Mouse (Mus musculus) G1E-ER4 (cell line): ENCODE results near the gene Pml. TPM values are rescaled to one million over a fixed set of nuclear protein-coding genes. Genes with fewer than 3 reads are reported as not detected.

Experiments
- GATA1 ChIP-seq: IDR thresholded peaks from one replicate; pipeline ENCODE4 v1.8.0; 2012; ENCODE audit warnings: low read length, inconsistent platforms
- polyA plus RNA-seq: library from polyadenylated mRNA; stranded (reverse); fragments of >175 nt; gene quantifications from 2 replicates; pipeline ENCODE4 v1.2.3, GENCODE M21; 2012

Gene Pml
- polyA plus RNA-seq, 1 experiment, result 193 TPM

GRCm38 (mm10) chr9:58275115-58275774, 25.7 kb upstream of the Pml start:
- no peak for TF ChIP-seq GATA1

DNA sequence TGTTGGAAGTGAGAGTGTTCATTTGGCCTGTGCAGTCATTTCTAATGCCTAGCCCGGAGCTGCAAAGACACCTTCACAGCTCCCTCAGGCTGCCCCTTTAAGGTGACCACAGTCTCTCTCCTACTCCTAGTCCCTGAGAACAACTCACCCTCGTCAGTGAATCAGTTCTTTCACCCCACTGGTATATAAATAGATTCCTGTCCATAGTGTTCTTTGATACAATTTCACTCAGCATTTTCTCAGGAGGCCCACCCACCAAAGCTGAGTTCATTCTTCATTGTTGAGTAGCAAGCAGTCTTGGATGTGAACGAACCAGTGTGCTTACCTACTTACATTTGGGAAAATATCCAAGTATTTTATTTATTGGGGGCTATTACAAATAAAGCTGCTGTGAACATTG, 25.0 kb upstream of the Pml start:
- no peak for TF ChIP-seq GATA1

DNA sequence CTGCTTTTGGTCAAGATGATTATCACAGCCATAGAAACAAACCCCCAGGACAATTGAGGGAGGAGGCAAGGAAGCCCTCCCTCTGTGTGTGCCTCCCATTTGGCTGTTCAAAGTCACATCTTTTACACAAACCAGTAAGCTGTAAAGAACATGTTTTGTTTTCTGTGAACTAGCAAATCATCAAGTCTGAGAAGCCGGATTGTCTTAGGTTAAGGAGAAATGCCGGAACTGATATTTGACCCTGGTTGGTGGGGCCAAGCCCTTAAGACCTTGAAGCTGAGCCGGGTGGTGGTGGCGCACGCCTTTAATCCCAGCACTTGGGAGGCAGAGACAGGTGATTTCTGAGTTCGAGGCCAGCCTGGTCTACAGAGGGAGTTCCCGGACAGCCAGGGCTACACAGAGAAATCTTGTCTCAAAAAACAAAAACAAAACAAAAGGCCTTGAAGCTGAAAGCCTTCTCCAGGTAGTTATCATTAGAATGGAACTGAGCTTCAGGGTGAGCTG, 24.6 kb upstream of the Pml start:
- TF ChIP-seq GATA1, result no peak

- TF ChIP-seq GATA1, result no peak
Observed at GRCm38 (mm10) chr9:58272855-58273254, 23.3 kb upstream of the Pml start.

DNA sequence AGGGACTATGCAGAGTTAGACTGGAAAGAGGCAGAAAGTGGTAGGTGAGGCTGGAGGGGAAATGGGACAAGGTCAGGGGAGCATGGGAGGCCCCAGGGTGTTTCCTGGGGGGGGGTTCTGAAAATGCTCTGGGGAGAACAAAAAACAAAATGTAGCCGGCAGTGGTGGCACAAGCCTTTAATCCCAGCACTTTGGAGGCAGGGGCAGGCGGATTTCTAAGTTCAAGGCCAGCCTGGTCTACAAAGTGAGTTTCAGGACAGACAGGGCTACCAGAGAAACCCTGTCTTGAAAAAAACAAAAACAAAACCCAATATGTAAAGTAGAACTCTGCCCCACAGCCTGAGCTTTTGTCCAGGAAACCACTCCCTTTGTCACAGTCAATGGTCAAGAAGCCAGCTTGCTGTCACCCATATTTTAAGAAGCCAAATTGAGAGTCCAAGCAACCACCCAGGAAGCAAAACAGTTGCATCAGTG, 22.5 kb upstream of the Pml start:
- no peak for TF ChIP-seq GATA1

- TF ChIP-seq GATA1, result no peak
Observed at GRCm38 (mm10) chr9:58271109-58271508, 21.5 kb upstream of the Pml start.

DNA sequence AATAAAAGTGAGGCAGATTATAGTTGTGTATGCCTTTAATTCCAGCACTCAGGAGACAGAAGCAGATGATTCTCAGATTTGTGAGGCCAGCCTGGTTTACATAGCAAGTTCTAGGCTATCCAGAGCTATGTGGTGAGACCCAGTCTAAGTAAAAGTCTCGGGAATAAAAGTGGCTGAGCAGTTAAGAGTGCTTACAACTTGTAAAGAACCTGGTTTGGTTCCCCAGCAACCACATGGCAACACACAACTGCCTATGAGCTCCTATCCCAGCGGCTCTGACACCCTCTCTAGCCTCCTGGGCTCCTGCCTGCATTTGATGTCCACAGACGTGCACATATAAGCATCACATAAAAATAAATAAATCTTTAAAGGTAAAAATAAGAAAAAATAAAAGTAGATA, 20.5 kb upstream of the Pml start:
- no peak for TF ChIP-seq GATA1

DNA sequence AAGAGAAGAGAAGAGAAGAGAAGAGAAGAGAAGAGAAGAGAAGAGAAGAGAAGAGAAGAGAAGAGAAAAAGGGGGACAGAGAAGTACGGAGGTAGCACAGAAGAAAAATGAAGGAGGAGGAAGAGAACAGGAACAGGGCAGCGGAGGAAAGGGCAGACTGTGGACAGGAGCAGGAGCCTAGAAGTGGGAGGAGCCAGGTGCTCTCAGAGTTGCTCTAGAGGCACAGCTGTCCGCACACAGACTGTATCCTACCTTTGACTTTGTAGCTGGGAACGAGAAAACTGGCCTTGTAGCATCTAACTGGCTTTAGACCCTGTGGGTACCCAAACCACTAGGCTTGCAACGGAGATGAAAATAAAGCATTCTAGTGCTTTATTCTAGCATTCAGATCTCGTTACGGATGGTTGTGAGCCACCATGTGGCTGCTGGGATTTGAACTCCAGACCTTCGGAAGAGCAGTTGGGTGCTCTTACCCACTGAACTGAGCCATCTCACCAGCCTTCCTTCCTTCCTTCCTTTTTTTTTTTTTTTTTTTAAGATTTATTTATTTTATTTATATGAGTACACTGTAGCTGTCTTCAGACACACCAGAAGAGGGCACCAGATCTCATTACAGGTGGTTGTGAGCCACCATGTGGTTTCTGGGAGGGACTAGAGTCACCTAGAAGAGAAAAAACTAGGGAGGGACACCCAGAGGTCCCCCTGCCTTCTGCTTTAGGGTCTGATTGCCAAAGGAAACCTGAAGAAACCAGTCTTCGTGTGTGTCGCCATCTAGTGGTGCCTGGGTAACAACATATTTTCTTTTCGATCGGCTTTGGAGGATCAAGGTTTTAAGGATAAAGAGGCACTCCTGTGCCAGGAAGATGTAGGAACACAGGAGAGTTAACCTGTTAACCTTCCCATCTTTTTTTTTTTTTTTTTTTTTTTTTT, 19.1 kb upstream of the Pml start:
- TF ChIP-seq GATA1, result no peak

GRCm38 (mm10) chr9:58267046-58267445, 17.5 kb upstream of the Pml start:
- no peak for TF ChIP-seq GATA1

- no peak for TF ChIP-seq GATA1
Observed at GRCm38 (mm10) chr9:58266571-58267011, 17.0 kb upstream of the Pml start.

DNA sequence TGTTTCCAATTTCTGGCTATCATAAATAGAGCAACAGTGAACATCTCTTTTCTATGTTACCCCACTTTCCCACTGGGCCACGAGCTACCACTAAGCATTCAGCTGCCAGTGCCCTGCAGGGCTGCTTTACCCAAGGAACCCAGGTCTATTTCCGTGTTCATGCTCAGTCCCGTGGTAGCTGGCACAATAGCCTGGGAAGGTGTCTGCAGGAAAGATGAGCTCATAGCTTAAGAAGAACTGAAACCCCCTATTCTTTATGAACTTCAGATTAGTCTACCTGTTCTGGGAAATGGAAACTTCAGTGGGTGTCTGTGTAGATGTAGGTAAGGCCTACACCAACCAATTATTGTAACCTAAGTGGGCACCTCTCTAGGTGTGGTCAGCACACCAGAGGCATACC, 15.8 kb upstream of the Pml start:
- TF ChIP-seq GATA1, result no peak

DNA sequence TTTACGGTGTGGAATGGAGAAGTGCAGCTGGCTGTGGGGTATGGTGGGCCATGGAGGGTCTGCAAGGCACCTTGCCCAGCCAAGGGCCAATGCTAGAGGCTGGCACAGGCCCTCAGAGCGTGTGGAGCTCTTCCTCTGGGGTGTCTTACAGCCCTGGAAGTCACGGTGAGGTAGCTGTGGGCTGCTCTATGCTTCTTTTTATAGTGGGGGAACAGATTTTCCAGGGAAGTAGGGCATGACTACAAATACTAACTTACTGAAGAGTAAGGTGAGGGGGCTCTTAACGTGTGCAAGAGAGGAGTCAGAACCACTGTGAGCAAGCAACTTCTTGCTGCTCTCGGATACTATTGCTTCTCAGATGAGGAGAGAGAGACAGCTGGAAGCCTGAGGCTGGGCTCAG, 12.9 kb upstream of the Pml start:
- no peak for TF ChIP-seq GATA1

DNA sequence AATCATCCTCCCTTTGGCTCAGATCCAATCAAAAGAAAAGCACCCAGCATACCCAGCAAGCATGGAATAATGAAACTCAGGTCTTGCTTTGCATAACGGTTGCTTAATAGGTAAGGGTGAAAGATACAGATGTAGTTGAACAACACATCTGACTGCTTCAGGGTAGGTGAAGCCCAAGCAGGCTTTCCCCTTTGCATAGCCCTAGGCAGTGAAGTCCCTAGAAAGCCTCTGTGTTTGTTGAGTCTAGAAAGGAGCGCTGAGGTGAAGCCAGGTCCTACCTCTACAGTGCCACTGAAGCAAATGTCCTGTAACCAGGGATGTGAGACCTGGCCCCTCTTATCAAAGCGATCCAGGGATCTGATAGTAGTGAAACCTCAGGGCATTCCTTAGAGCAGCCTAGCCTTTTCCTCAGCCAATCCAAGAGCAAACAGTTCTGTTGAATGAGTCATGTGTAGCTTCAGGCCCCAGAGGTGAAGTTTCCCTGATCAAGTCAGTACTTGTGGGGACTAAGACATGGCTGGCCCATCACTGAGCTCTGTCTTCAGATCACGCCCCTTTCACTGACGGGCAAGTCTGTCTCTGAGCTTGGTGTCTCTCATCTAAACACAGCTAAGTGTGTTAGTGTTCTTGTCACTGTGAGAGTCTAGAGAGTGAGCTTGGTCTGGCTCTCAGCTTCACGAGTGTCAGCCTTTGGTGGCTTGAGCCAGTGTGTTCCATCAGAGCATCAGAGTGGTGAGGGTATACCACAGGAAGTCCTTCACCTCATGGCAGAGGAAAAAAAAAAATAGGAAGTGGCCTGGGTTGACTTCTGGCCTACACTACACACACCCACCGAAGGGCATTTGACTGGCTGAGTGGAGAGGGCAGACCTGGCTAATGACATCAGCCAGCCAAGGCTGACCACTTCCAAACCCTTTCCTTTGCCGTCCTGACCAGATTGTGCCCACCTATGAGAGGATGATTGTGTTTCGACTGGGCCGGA, 6.4 kb upstream of the Pml start:
- TF ChIP-seq GATA1, result no peak

DNA sequence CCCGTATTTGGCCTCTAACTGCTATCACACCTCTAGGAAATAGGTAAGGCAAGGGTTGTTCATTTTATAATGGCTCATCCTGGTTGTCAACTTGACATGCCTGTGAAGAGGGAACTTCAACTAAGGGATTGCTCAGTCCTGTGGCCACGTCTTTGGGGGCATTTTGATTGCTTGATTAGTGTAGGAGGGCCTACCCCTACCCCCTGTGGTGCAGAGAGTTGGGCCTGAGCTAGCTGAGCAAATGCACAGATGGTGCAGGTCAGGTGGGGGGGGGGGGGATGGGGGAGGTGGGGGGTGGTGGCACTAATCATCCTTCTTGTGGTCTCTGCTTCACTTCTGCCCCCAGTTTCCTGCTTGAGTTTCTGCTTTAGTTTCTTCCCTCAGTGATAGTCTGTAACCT, 5.5 kb upstream of the Pml start:
- no peak for TF ChIP-seq GATA1
